Mouse (Mus musculus) frontal cortex, postnatal 14 days (tissue): ENCODE results near the gene Ntmt1.

Source experiments
- DNase-seq, 2 experiments: peaks; one replicate each; pipeline ENCODE4 v3.0.0; 2022; ENCODE audit warnings: low spot score in 2 of 2

The Ntmt1 gene

DNA sequence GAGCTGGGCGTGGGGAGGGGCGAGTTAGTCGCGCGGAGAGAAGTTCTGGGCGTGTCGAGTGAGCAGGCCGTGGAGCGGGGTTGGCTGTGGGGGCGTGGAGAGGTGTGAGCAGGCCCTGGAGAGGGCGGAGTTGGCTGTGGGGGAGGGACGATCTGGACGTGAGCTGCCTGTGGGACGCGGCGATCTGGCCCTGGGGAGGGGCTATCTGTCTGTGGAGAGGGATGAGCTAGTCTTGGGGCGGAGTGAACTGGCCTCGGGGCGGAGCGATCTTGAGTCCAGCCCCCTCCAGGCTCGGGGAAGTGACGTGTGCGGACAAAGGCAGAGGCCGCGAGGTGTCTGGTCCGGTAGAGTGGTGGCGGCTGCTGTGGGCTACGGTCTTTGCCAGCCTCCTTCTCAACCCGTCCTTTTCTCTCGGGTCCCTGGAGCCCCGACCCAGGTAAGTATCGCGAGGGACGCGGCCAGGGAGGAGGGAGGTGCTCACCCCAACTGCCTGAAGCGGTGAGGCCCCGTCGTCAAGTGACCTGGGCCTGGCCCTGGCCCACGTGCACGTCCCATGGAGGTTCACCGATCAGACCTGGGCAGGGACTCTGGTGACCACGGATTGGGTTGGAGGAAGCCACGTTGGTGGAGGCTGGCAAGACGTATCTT is at the start of gene Ntmt1:
Gene Ntmt1 (plus strand): TSS at position 179 of the 648 bp plus-strand sequence.
- DNase-seq: peak; percentile 97 to 98

DNA sequence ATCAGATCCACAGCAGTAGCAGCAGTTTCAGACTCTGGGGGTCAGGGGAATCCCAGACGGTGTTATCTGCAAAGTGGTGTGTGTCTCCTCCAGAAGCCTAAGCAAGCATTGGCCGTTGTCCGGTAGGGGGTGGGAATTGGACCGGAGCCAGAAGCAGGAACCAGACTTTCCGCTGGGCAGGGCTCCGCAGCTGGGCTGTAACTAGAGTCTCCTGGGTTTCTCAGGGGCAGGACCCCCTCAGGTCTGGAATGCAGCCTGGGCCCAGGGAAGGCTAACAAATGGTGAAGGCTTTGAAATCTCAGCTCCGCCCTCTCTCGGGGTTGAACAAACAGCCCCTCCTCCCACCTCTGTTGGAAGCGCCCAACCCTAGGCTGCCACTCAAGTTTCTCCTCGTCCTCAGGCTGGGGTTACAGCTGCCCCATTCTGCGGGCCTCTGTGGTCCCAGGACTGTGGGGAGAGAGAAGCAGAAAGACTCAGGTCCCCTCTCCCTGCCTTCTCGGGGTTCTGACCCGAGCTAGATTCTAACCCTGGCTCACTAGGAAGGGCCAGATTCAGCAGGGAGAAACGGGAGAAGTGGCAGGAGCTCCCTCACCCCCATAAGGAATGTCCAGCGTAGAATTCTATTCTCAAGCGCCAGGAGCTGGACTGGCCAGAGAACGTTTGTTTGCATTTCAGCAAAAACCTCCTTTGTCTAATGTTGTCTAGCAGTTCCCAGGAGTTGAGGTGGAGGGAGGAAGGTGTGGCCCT is 49.1 kb upstream of the Ntmt1 start:
- DNase-seq: peak; percentile 54 to 63

DNA sequence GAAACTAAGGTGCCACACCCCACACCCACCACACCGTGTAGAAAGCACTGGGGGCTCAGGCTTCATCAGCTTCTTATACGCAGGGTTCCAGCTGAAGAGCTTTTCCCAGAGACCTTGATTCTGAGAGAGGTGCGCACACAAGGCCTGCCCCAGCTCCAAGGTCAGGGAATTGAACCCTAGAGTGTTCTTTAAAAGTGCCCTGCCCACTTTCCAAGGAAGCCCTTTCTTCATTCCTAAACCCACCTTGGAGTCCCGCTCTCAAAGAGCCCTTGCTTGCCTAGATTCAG is 48.6 kb upstream of the Ntmt1 start:
- DNase-seq: no peak

DNA sequence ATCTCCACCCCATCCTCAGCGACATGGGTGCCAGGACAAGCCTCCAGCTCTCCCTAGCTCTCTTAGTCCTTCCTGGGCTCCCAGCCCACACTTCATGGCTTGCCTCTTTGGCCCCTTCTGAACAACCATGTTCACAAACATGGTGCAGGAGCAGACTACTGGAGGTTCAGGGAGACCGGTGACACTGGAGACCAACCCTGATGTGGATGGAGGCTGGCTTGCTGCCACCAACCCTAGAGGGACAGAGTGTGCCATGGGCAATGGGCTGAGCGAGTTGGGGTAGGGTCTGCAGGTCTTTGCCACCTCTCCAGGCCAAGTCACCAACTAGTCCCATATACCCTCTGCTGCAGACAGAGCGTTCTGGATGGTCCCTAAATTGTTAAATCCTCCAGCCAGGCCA is 48.2 kb upstream of the Ntmt1 start:
- no peak for DNase-seq

DNA sequence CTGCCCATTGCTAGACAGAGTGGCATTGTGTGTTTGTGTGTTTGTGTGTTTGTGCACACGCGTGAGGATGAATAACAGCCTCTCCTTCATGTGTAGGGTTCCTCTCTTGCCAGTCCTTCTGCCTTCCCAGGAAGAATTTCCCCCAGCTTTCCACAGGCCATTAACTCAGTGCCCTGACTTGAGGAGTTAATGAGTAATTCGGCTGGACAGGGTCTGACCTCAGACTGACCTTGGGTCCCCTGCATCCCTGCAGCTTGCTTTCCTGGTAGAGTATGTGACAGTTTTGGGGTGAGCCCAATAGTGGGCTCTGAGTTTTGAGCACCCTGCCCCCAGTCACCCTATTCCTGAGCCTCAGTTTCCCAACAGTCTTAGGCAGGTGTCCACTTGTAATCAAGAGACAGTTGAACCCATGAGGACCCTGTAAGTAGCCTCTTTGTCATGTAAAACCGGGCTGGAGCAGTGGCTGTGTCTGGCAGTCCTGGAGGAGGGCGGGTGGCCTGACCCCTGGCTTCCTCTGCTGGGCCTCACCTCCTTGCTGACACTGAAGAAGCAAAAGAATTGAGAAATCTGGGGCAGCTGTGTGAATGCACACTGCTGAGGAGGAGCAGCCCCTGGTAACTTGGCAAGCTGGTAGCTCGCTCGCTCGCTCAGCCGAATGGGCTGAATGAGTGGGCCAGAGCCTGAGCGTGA is 47.6 kb upstream of the Ntmt1 start:
- DNase-seq: no peak

DNA sequence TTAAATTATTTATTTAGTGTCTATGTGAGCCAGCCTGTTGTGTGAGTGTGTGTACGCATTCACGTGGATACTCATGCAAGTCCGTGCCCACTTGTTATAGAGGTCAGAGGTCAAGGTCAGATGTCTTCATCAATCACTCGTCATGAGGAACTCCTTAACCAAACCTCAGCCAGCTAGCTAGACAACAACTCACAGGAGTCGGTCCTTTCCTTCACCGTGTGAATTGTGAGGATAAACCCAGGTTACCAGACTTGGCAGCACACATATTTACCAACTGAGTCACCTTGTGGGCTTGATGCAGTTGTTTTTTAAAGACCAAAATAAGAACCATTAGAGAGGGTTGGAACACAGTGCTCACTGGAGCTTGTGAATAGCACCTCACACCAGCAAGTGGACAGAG is 46.9 kb upstream of the Ntmt1 start:
- no peak for DNase-seq

DNA sequence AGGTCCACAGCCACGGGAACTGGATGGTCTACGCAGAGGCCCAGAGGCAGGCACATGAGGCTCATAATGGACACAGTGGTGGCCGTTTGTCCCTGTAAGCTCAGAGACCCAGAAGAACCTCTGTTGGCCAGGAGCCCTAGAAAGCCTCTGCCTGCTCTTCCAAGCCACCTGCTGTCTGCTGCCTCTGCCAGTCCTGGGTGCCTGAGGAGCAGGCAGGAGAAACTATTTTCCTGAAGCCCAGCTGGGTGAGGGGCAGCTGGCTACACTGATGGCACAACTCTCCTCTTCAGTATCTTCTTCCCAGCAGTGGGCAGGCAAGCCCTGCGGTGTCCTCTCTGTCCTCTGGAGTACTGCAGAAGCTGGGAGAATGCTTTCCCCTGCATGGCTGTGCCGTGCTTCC is 41.2 kb upstream of the Ntmt1 start:
- DNase-seq: no peak

DNA sequence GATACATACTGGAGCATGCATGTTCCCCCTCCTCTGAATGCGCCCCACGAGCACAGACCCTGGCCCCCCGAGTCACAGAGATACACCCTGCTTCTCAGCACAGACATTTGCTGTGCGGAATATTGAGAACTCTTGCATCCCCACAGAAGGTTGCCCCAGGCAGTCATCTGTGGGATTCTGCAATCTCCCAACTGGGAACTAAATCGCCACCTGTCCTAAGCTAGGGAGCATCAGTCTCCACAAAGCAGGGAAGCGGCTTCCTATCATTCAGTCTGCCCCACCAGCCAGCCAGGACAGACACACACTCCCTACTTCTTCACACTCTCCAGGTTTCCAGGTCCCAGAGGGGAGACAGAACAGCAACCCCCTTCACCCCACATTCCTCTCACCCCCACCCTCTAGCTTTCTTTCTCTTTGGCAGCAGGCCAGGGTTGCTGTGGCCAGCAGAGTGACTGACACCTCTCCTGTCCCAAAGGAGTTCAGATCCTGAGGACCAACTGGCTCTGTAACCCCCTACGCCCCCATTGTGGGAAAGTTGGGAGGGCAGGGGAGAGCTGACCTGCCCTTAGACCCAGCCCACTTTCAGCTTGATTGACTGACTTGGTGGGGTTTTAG is 39.9 kb upstream of the Ntmt1 start:
- no peak for DNase-seq

DNA sequence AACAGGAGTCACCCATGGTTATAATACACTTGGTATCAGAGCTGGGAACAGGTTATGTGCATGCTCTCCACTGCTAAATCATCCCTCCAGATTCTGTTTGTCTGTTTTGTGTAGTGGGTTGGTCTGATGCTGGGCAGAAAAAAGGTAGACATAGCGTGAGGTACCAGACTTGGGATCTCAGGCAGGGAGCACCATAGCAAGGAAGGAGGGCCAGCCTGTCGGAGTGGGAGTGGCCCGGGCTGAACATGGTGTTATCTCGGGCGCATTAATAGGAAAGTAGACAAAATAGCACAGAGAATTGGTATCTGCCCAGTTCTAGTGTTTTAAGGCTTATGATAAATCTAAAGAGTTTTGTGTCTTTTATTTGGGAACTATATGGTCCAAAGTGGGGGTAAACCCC is 39.1 kb upstream of the Ntmt1 start:
- DNase-seq: no peak

DNA sequence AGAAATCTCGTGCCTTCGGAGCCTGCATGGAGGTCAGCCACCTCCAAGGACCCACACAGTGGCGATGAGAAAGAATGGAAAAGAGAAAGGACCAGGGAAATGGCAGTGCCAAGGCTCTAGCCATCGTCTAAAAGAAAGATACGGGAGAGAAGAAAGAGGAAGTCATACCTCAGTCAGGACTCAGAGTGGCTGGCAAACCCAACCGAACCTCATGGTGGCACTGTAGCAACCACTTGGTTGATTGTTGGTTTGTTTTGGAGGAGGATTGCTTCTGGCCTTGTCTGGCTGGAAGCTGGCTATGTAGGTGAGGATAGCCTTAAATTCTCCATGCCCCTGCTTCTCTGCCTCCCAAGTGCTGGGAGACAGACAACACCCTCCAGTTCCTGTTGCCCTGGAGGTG is 38.4 kb upstream of the Ntmt1 start:
- no peak for DNase-seq

DNA sequence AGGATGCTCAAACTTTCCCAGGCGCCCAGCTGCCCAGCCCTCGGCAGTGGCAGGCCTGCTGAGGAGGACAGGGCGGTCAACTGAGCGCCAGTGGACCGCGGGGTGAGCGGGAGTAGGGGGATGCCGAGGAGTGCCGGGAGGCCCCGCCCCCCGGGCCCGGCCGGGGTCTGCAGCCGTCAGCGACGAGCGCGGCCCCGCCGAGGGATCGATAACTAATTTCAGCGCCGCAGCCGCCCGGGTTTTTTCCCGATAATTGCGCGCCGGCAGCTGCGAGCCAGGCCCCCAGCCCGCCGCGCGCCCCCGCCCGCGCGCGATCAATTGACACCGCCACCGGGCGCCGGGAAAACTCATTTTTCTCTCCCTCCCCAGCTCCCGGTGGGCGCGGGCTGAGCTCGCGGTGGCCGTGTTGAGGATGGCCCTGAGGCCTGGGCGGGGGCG is 36.2 kb upstream of the Ntmt1 start:
- DNase-seq: no peak

DNA sequence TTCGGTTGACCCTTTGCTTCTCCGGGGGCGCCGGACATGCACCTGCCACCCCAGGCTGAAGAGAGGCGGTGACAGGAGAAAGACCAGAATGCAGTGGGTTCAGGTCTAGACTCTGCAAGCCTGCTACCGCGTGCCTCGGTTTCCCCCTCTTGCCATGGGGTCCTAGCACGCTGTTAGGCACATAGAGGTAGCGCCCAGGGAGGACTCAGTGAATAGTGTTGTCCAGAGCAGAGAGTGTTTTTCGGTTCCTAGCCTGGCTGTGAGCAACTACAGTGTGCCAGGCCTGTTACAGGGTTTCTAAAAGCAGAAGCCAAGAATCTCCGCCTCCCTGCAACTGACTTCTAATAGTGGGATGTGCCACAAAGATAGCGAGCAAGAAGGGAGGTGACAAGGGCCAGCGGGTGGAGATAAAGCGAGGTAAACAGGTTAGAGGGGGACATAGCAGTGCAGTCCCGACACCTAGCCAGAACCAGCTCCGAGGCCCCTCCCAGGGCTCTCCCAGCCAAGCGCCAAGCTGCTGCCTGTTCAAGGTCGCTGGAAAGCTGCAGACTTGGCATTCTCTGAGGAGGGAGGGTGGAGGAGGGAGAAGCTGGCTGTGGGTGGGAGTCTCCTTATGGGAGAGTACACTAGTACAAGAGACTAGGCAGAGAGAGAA is 35.7 kb upstream of the Ntmt1 start:
- peak; percentile 62 to 64 for DNase-seq

DNA sequence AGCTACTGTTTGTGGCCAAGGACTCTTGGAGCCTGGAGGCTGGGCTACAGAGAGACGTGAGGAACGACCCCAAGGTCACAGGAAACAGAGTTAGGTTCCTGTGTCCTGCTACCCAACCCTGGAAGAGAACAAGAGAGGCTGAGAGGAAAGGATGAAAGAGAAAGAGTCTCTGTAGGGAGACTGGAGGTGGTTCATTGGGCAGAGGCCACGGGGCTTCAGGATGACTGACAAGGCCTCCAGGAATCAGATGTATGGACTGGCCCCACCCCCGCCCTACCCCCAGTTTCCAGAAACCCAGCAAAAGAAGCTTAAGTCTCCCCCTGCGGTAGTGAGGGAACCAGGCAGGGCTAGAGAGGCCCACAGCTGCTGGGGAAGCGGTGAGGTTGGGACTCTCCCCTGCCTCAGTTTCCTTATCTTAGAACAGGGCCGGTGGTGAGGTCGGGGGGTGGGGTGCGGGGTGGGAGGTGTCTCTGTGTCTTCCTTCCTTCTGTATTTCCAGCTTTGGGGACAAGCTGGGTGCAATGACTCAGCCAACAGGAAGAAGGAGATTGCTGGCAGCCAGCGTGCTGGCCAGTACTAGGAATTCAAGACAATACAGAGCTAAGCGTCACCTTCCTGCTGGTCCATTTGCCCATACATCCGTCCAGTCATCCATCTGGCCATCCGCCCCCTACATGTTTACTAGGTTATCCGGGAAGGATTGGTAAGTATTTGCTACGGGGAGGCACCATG is 34.9 kb upstream of the Ntmt1 start:
- DNase-seq: no peak

DNA sequence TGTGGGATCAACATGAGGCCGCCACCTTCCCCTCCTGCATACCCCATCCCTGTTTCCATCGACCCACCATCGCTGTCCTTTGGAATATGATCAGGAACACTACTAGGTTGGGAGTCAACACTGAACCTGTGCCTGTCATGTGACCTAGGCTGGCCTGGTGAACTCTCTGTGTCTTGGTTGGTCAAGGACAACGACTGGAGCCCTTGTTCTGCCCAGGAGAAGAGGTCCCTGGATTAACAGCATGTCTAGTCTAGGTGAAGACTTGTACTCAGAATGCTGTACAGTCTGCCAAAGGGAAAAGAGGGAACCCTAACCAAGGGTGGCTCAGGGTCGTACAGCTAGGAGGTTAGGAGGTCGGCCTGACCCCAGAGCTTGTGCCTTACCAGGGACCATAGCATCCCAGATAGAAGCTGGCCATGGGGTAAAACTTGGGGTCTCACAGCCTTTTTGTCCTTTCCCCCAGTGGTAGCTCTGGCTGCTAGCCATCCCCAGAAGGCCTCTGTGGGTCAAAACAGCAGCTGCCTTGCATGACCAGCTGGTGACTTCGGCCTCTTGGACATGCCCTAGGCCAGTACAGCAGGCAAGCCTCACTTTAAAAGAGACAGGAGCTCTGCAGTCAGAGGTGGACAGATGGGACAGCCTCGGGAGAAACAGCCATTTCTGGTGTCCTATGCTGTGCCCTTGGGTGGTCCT is 34.2 kb upstream of the Ntmt1 start:
- DNase-seq: no peak

DNA sequence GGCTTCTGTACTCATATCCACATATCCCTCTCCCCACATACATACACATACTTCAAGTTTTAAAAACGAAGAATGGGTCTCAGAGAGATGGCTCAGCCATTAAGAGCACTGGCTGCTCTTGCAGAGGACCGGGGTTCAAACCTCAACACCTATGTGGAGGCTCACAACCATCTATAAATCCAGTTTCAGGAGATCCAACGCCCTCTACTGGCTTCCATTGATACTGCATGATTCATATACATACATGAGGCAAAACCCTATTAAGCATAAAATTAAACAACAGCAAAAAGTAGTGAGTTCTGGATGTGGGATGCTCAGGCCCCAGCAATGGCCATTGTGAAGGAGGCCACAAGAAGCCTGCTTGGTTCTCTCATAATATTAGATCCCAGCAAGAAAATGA is 31.7 kb upstream of the Ntmt1 start:
- no peak for DNase-seq

DNA sequence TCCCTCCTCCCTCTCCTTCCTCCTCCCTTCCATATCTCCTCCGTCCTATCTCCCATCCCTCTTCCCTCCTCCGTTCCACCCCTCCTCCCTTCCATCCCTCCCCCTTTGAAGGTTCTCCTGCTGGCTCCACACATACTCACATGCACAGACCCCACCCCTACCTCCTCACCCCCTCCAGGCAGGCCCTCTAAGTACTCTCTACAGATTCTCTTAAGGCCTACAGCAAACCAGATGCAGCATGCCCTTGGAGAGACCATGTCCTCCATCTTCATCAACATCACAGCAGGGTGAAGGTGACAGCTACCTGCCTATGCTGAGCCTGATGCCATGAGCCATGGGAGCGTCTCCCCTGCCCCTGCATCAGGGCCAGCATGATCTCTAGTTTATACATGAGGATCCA is 30.4 kb upstream of the Ntmt1 start:
- DNase-seq: no peak

DNA sequence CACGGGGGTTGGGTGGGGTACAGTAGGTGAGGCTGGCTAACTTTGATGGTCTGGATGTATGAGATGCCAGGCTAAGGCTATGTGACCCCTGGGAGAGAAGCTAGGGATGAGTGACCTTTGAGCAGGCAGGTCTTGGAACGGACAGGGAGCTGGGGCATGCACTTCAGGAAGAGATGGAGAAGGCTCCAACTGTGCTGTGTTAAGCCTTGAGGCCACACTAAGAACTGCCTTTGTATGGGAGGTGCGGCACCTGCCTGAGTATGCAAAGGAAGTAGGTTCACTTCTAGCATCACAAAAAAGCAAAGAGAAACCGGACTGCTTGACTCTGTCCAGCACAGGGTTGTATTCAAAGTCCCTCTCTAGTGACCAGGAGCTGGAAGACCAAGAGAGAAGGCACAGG is 29.4 kb upstream of the Ntmt1 start:
- DNase-seq: no peak

DNA sequence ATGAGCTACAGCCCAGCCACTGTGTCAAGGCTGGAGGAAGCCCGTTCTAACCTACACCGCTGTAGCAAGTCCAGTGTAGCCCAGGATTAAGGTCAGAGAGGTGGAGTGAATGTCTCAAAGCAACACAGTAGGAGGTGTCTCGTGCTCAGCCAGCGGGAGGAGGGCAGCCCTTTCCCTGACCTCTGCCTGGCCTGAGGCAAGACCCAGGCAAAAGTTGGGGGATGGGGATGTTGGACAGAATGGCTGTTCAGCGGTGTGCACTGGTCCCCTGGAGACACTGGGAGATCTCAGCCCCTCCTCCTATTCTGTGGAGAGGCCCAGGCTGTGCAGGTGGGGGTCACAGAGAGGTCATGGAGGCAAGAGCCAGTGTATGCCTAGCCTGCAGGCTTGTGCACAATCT is 28.4 kb upstream of the Ntmt1 start:
- no peak for DNase-seq

DNA sequence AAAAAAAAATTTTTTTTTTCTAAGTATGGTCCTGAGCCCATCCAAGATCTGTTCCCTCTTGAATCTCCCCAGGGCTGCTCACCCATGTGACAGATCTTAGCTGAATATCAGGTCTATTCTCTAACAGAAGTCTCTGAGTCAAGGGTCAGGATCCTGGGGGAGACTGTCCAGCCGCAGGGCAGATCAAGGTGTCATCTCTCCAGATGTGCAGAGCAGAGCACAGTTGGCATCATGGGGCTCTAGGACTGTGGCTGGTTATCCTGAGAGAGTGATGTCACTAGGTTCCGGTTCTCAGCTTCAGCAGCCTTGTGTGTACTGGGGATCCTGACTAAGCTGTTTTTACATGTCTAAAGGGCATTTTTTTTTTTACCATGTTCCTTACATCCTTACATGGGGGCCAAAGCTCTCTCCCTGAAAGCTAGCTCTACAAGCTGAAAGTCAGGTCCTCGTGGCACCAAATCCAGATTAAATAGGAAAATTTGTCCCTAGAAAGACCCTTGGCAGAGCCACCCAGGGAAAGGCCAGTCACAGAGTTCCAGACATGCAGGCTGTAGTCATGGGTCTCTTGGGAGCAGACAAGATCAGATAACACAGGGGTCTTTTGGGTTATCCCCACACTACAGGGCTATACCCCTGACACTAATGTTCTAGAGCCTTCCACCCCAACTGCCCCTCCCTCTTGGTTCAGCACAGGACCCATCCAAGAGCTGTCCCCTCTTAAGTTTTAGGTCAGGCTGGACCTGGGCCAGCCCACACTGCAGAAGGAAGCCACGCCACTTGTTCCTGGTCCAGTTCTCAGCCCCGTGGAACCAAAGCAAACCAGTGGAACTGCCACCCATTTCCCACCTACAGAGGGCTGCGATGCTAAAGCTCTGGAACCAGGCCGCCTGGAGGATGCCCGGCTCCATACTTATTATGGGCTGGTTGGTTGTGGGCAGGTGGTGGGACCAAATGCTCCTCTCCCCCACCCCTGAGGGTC is 25.0 kb upstream of the Ntmt1 start:
- DNase-seq: no peak

DNA sequence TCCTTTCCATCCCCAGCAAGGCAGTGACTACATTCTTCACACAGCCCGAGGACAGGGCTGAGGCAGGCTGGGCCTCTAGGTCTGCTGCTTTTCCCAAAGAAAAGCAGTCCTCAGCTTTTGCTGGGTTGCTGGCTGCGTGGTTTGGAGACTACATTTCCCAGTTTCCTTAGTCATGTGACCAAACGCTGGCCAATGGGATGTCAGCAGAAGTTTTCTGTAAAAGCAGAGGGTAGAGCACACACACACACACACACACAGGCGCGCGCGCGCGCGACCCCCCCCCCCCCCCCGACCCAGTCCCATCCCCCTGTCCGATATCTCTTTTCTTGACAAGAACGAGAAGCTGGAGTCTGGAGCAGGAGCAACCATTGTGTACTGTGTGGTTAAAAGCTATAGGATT is 24.3 kb upstream of the Ntmt1 start:
- peak; percentile 62 to 66 for DNase-seq
